Mouse (Mus musculus) inflammation-experienced regulatory T-cells, adult 16 weeks (primary cell): ENCODE results near the gene Sec31a. TPM values are rescaled to one million over a fixed set of nuclear protein-coding genes. Genes with fewer than 3 reads are reported as not detected.

Source experiments
- polyA plus RNA-seq: library from polyadenylated mRNA; unstranded; fragments of 100-300 nt; shearing (Covaris generic); gene quantifications from one replicate; pipeline ENCODE4 v1.2.1, GENCODE M21; 2017

Sec31a gene
- polyA plus RNA-seq: 113 TPM

DNA sequence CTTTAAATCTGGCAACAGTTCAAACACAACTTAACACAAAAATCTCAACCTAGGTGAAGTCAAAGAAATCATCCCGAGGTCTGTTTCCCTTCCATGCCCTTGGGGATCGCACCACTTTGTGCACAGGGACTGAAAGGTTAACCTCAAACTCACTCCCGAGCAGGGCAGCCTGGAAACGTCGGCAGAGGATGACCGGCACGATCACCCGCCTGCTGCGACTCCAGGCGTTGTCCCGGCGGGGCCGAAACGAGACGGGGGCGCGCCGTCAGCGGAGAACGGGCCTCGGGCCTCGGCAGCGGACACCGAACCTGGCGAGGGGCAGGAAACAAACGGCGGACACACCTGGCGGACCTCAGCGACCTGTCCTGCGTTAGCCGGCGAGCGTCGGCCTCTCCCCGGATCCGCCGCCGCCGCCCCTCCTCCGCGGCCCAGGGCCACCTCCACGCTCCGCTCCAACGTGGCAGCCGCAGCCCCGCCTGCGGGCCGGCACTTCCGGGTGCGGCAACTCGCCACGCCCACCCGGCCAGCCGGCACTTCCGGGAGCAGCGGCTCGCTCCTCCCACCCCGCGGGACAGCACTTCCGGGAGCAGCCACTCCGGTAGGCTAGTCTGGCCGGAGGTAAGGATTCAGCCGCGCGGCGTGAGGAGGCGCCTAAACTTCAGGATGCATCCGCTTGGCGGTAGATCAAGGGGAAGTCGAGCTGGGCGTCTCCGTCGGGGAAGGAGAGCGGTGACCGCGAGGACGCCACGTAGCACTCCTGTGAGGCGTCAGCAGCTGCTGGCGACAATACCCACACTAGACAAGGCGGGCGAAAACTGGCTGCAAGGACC lies at the start of gene Sec31a:
Gene Sec31a (minus strand): TSS at position 474 of the 830 bp plus-strand sequence.

Other genes with a start within 250 kb of the Sec31a start
- 14.1 TPM for gene Lin54, start 84.4 kb upstream of the Sec31a start, polyA plus RNA-seq
- gene Cops4, start 102.1 kb upstream of the Sec31a start, polyA plus RNA-seq: 131 TPM
- 9.3 TPM for gene Plac8, start 156.0 kb upstream of the Sec31a start, polyA plus RNA-seq